Mouse (Mus musculus) lung, embryonic 14.5 days (tissue): ENCODE data around the gene Dlg2. TPM values are rescaled to one million over a fixed set of nuclear protein-coding genes. Genes with fewer than 3 reads are reported as not detected.

Experiments
- ATAC-seq: fragments of 200-750 bp; cut with Nextera tagmentation; 2 replicates; pipeline ENCODE4 v1.8.0; 2017; ENCODE audit warnings: mild to moderate bottlenecking, moderate TSS enrichment, moderate library complexity; ENCODE audit not compliant: insufficient read depth
- DNase-seq: peaks from one replicate; pipeline ENCODE4 v3.0.0-alpha.2; 2015
- H3K27ac ChIP-seq: fragments of 300-500 bp; sonication (generic); 2 replicates; pipeline ENCODE4 v1.5.1; 2014; ENCODE audit warnings: low read depth, mild to moderate bottlenecking, moderate library complexity
- H3K27me3 ChIP-seq: fragments of 300-500 bp; sonication (generic); 2 replicates; pipeline ENCODE4 v1.6.1; 2014; ENCODE audit warnings: low read length, control low read depth; ENCODE audit not compliant: insufficient read depth
- H3K36me3 ChIP-seq: fragments of 300-500 bp; sonication (generic); 2 replicates; pipeline ENCODE4 v1.6.1; 2014; ENCODE audit warnings: control low read depth; ENCODE audit not compliant: insufficient read depth
- H3K4me1 ChIP-seq: fragments of 300-500 bp; sonication (generic); 2 replicates; pipeline ENCODE4 v1.6.1; 2014; ENCODE audit warnings: antibody characterized with exemption, control low read depth; ENCODE audit not compliant: insufficient read depth
- H3K4me2 ChIP-seq: fragments of 300-500 bp; sonication (generic); 2 replicates; pipeline ENCODE4 v1.6.1; 2014; ENCODE audit warnings: mild to moderate bottlenecking
- H3K4me3 ChIP-seq: fragments of 300-500 bp; sonication (generic); 2 replicates; pipeline ENCODE4 v1.5.1; 2014; ENCODE audit warnings: low read depth, low read length
- H3K9ac ChIP-seq: fragments of 300-500 bp; sonication (generic); 2 replicates; pipeline ENCODE4 v1.6.1; 2014
- H3K9me3 ChIP-seq: fragments of 300-500 bp; sonication (generic); 2 replicates; pipeline ENCODE4 v1.6.1; 2016; ENCODE audit warnings: low read depth, low read length, control low read depth
- CTCF ChIP-seq: IDR thresholded peaks from 2 replicates; pipeline ENCODE4 v1.5.1; 2016; ENCODE audit warnings: antibody characterized with exemption, low read depth
- WGBS: fragments of 180-500 bp; shearing (Covaris S2); extraction: QIAGEN DNeasy Blood & Tissue Kit; methylation state at CpG from one replicate; pipeline ENCODE4 v1.1.7; 2014; 5-methylcytosine and 5-hydroxymethylcytosine counted together
- polyA plus RNA-seq: library from polyadenylated mRNA; unstranded; fragments of >200 nt; fragmentation: Nextera tagmentation; extraction: Ambion mirVana; gene quantifications from 2 replicates; pipeline ENCODE4 v1.2.1, GENCODE M21; 2014

Dlg2 gene
- 0.25 and 0.37 TPM in 2 replicates for polyA plus RNA-seq

GRCm38 (mm10) chr7:90476313-90477245, at the start of gene Dlg2:
Dlg2 (plus strand) TSS chr7:90476672.
- Histone ChIP-seq H3K27me3 (peaks cover 5% of the 10 kb centered on the region; the same call in 1 of the 2 replicates), H3K36me3 (no peaks in the 10 kb centered on the region), H3K4me3 (peak within 1 kb of the TSS; percentile 54), H3K4me1 (no peaks in the 10 kb centered on the region), H3K4me2 (peak within 1 kb of the TSS; percentile 93), H3K9me3 (no peaks in the 10 kb centered on the region), H3K27ac (peak within 1 kb of the TSS; percentile 67), H3K9ac (peak within 1 kb of the TSS; percentile 67)
- DNase-seq: peak; percentile 6
- no peak for ATAC-seq
- WGBS: under 1% methylated on average over 32 of the region's 32 CpGs
- no peak for TF ChIP-seq CTCF

- H3K27ac ChIP-seq: no peak overlapping the region
- no peaks in the 10 kb centered on the region for H3K4me1 ChIP-seq
- H3K36me3 ChIP-seq: no peaks in the 10 kb centered on the region
- no peaks in the 10 kb centered on the region for H3K27me3 ChIP-seq
- no peak for TF ChIP-seq CTCF
- 49% methylated on average over 9 of the region's 9 CpGs for WGBS
- no peaks in the 10 kb centered on the region for H3K9me3 ChIP-seq
- ATAC-seq: no peak; the same call in 1 of the 2 replicates
- no peak for DNase-seq
- no peak overlapping the region for H3K9ac ChIP-seq
- peak overlapping the region; percentile 38 for H3K4me3 ChIP-seq
- H3K4me2 ChIP-seq: peak overlapping the region; percentile 74
Observed at GRCm38 (mm10) chr7:90427006-90427405, 49.5 kb upstream of the Dlg2 start.

GRCm38 (mm10) chr7:90432221-90432620, 44.3 kb upstream of the Dlg2 start:
- Histone ChIP-seq H3K27me3 (no peaks in the 10 kb centered on the region), H3K9me3 (no peaks in the 10 kb centered on the region), H3K36me3 (no peaks in the 10 kb centered on the region), H3K9ac (no peak overlapping the region), H3K4me3 (no peak overlapping the region), H3K27ac (no peak overlapping the region), H3K4me2 (no peak overlapping the region), H3K4me1 (no peaks in the 10 kb centered on the region)
- no peak for TF ChIP-seq CTCF
- DNase-seq: no peak
- no peak for ATAC-seq

GRCm38 (mm10) chr7:90440044-90440443, 36.4 kb upstream of the Dlg2 start:
- H3K4me2 ChIP-seq: no peak overlapping the region
- WGBS: 75% methylated on average over 4 of the region's 4 CpGs
- peaks cover 4% of the 10 kb centered on the region; the same call in 1 of the 2 replicates for H3K36me3 ChIP-seq
- TF ChIP-seq CTCF: no peak
- ATAC-seq: no peak
- no peaks in the 10 kb centered on the region for H3K9me3 ChIP-seq
- H3K9ac ChIP-seq: no peak overlapping the region
- H3K4me3 ChIP-seq: no peak overlapping the region
- DNase-seq: no peak
- H3K4me1 ChIP-seq: no peaks in the 10 kb centered on the region
- no peak overlapping the region for H3K27ac ChIP-seq
- no peaks in the 10 kb centered on the region for H3K27me3 ChIP-seq

- ATAC-seq (peak; percentile 7; the same call in 1 of the 2 replicates), DNase-seq (peak; percentile 44)
- peak overlapping the region; percentile 55; the same call in 1 of the 2 replicates for H3K27ac ChIP-seq
- no peak for TF ChIP-seq CTCF
- H3K9me3 ChIP-seq: no peaks in the 10 kb centered on the region
- peak overlapping the region; percentile 98 for H3K9ac ChIP-seq
- H3K4me2 ChIP-seq: peak overlapping the region; percentile 98
- no peaks in the 10 kb centered on the region for H3K4me1 ChIP-seq
- peaks cover 8% of the 10 kb centered on the region; the same call in 1 of the 2 replicates for H3K36me3 ChIP-seq
- H3K27me3 ChIP-seq: no peaks in the 10 kb centered on the region
- H3K4me3 ChIP-seq: peak overlapping the region; percentile 97
- 16% methylated on average over 4 of the region's 4 CpGs for WGBS
Observed at GRCm38 (mm10) chr7:90442070-90442469, 34.4 kb upstream of the Dlg2 start.

- Histone ChIP-seq H3K9ac (peak within 1 kb of the TSS; percentile 98), H3K4me2 (peak within 1 kb of the TSS; percentile 98), H3K27me3 (no peaks in the 10 kb centered on the region), H3K4me3 (peak within 1 kb of the TSS; percentile 97), H3K9me3 (no peaks in the 10 kb centered on the region), H3K4me1 (no peaks in the 10 kb centered on the region), H3K36me3 (peaks cover 13% of the 10 kb centered on the region), H3K27ac (peak within 1 kb of the TSS; percentile 98)
- TF ChIP-seq CTCF: no peak
- under 1% methylated on average over 54 of the region's 54 CpGs for WGBS
- DNase-seq: peak; percentile 99
- peak; percentile 95 for ATAC-seq
Observed at GRCm38 (mm10) chr7:90442518-90443080, 33.9 kb upstream of the Dlg2 start, which contains the start of gene Crebzf. Crebzf (plus strand) TSS chr7:90442729.
